Mouse (Mus musculus): ENCODE results near the gene Ccdc122.

DNA sequence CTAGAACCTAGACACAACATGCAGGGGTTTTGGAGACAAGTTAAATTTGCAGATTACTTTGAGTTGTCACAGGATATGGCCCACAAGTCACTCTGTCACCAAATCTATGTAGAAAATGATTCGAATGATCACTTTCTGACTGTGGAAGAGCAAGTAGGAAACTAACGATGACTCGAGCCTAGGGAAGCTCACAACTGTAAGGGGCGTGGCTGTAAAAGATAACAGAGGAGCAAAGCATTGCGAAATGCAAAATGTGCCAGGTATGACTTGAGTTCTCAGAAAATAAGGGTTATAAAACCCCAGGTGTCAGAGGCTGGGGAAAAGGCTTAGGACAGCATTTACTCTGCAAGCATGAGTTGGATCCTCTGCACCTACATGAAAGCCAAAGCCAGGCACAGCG is 19.4 kb upstream of the Ccdc122 start:
- TF ChIP-seq POLR2A (IDR thresholded peaks at IDR 0.05; ENCODE audit: borderline replicate concordance, low read depth, low read length), result no peak
- TF ChIP-seq CTCF (IDR thresholded peaks at IDR 0.05; ENCODE audit: low read depth, low read length), result no peak
